Mouse (Mus musculus): Measurements from ENCODE around the gene Zfp697. TPM values are rescaled to one million over a fixed set of nuclear protein-coding genes. Genes with fewer than 3 reads are reported as not detected.
"Not testable (repeated sequence)": the region's sequence is repeated elsewhere in the genome, so short reads cannot be mapped to it uniquely, and the experiment has no call there.

The Zfp697 gene
- polyA plus RNA-seq, 1 experiment from 2014 or later, result 19.0 TPM

DNA sequence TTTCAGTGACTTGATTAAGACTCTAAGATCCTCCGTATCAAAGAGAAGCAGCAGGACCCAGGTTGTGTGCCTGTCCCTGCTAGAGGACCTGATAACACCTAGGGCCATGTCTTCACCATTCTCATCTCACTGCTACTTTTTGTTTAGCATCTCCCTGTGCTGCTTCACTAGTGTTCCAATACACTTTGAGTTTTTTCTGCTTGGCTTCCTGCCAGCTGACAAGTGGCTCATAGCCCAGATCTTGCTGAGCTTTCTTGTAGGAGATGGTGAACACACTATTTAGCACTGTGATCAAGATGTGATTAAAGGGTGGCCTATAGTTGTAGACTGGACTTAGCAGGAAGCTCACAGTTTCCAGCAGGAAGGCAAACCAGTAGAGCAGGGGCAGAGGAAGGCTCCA is 198.8 kb downstream of the Zfp697 start:
- H3K36me3 ChIP-seq (ENCODE audit: insufficient read depth, low read length); H3K9me3 ChIP-seq (replicated peaks; ENCODE audit: low read length); DNase-seq (ENCODE audit: low spot score); H3K4me3 ChIP-seq (replicated peaks; ENCODE audit: low read depth, low read length); H3K9ac ChIP-seq (ENCODE audit: low read depth, low read length); ATAC-seq (replicated peaks; ENCODE audit: low FRiP score, low read depth); H3K27ac ChIP-seq; H3K4me2 ChIP-seq (ENCODE audit: low read length); H3K27me3 ChIP-seq (ENCODE audit: insufficient read depth, low read length); H3K4me1 ChIP-seq (replicated peaks; ENCODE audit: insufficient read depth, low read length): not testable (repeated sequence)
- no CpG with 5 or more reads among the region's 1 CpGs for WGBS

DNA sequence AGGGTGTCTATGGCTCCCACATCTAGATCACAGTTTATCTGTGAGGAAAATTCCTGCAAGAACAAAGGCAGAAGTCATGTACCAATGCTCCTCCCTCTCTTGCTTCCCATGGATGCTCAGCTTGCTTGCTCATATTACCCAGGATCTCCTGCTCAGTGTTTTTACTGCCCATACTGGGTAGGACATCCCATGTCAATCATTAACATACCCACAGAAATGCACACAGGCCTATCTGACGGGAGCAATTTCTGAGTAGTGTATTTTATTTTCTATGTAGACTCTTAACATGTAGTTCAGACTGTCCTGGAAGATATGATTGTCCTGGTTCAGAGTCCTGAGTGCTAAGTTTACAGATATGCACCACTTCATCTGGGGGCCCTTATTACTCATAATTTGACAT is 199.9 kb downstream of the Zfp697 start:
- not testable (repeated sequence) for H3K36me3 ChIP-seq (ENCODE audit: insufficient read depth, low read length); DNase-seq (ENCODE audit: low spot score)
- 0 out of 2 replicates have a peak, but pooled peaks have one; percentile 29 for ATAC-seq (replicated peaks; ENCODE audit: low FRiP score, low read depth)

DNA sequence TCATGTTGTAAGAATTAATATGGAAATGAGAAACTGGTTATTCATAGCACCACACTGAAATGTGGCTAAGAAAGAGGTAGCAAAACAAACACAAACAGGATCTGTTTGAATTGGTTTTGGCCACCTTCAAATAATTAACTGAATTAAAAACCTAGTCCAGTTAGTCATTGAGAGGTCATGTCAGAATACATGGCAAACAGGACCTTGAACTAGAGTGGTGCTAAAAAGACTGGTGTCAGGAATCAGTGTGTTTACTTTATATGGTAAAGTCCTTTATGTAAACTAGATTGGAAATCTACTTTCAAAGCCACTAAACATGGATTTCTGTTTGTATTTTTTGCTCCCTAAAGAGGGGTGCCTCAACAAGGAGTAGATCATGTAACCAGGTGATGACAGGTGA is 200.4 kb downstream of the Zfp697 start:
- not testable (repeated sequence) for H3K9me3 ChIP-seq (replicated peaks; ENCODE audit: low read length); H3K36me3 ChIP-seq (ENCODE audit: insufficient read depth, low read length); H3K4me2 ChIP-seq (ENCODE audit: low read length); H3K9ac ChIP-seq (ENCODE audit: low read depth, low read length); H3K4me1 ChIP-seq (replicated peaks; ENCODE audit: insufficient read depth, low read length); H3K4me3 ChIP-seq (replicated peaks; ENCODE audit: low read depth, low read length); H3K27ac ChIP-seq; H3K27me3 ChIP-seq (ENCODE audit: insufficient read depth, low read length); DNase-seq (ENCODE audit: low spot score)
- ATAC-seq (replicated peaks; ENCODE audit: low FRiP score, low read depth), result peak; percentile 71; the same call in 1 of the 2 replicates

More for the DNA sequence above, 199.9 kb downstream of the Zfp697 start:
- not testable (repeated sequence) for H3K4me1 ChIP-seq (replicated peaks; ENCODE audit: insufficient read depth, low read length); H3K9me3 ChIP-seq (replicated peaks; ENCODE audit: low read length); H3K27me3 ChIP-seq (ENCODE audit: insufficient read depth, low read length); H3K4me3 ChIP-seq (replicated peaks; ENCODE audit: low read depth, low read length); H3K4me2 ChIP-seq (ENCODE audit: low read length); H3K27ac ChIP-seq; H3K9ac ChIP-seq (ENCODE audit: low read depth, low read length)
- no CpG with 5 or more reads among the region's 1 CpGs for WGBS

DNA sequence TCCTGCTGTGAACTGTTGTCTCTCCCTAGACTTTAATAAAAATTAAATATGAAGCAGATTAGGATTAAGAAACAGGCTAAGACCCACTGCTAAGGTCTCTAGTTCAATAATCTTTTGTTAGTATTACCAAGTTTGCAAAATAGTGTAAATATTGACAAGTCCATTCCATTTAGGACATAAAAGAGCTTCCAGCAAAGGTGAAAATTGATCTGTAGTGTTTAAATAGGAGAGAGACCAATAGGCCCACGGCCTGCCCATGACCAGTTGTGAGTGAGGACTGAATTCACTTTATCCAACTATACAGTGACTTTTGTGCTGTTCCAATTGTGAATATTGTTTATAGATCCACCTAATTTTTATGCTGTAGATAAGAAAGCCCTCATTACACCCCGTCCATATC is 205.5 kb downstream of the Zfp697 start:
- no peak overlapping the region for H3K4me3 ChIP-seq (replicated peaks; ENCODE audit: low read depth, low read length)
- H3K4me1 ChIP-seq (replicated peaks; ENCODE audit: insufficient read depth, low read length), result no peaks in the 10 kb centered on the region
- no peak for ATAC-seq (replicated peaks; ENCODE audit: low FRiP score, low read depth)
- DNase-seq (ENCODE audit: low spot score), result no peak
- no peak overlapping the region for H3K27ac ChIP-seq
- H3K36me3 ChIP-seq (ENCODE audit: insufficient read depth, low read length), result no peaks in the 10 kb centered on the region
- TF ChIP-seq CTCF (IDR thresholded peaks at IDR 0.05; ENCODE audit: low read depth), result no peak
- 94% methylated on average over 2 of the region's 2 CpGs for WGBS
- H3K4me2 ChIP-seq (ENCODE audit: low read length), result no peak overlapping the region
- no peaks in the 10 kb centered on the region for H3K9me3 ChIP-seq (replicated peaks; ENCODE audit: low read length)
- no peak overlapping the region for H3K9ac ChIP-seq (ENCODE audit: low read depth, low read length)
- H3K27me3 ChIP-seq (ENCODE audit: insufficient read depth, low read length), result no peaks in the 10 kb centered on the region

DNA sequence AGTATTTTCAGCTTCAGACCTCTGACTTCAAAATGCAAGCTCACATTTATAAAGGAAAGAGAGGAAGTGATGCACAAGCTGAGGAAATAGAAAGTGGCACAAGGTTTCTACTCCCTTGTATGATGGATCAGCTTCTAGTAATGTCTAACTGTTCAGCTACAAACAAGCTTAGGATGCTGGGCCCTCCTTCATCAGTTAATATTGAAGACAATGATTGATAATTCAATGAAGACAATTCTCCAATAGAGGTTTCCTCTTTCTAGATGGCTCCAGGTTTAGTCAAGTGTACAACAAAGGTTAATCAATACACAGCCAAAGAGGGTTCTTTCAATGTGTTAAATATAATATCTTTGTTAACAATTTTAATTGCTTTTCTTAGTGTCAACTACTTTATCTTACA is 206.4 kb downstream of the Zfp697 start, which contains the start of gene Gm10681:
Gene Gm10681, minus strand, starts transcription at position 101 of the 400 bp plus-strand sequence.
- Histone ChIP-seq H3K4me2 (ENCODE audit: low read length) (no peak within 1 kb of the TSS), H3K9me3 (replicated peaks; ENCODE audit: low read length) (no peaks in the 10 kb centered on the region), H3K4me3 (replicated peaks; ENCODE audit: low read depth, low read length) (no peak within 1 kb of the TSS), H3K27me3 (ENCODE audit: insufficient read depth, low read length) (no peaks in the 10 kb centered on the region), H3K9ac (ENCODE audit: low read depth, low read length) (no peak within 1 kb of the TSS), H3K36me3 (ENCODE audit: insufficient read depth, low read length) (no peaks in the 10 kb centered on the region), H3K4me1 (replicated peaks; ENCODE audit: insufficient read depth, low read length) (no peaks in the 10 kb centered on the region), H3K27ac (no peak within 1 kb of the TSS)
- DNase-seq (ENCODE audit: low spot score) (no peak), ATAC-seq (replicated peaks; ENCODE audit: low FRiP score, low read depth) (no peak)
- TF ChIP-seq CTCF (IDR thresholded peaks at IDR 0.05; ENCODE audit: low read depth), result no peak

DNA sequence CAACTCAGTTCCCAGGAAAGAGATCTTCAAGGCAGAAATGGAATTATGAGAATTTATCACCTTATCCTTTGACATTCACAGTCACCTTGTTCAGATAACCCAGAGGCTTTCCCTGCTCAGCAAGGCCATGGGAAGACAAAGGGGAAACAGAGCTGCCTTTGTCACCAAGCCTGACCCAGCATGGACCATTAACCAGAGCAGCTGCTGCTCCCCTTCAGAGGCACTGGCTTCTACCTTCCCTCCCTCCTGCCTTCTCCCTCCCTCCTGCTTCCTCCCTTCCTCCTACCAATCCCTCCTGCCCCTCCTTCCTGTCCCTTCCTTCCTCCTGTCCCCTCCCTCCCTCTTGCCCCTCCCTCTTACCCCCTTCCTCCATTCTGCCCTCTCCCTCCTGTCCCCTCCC is 231.3 kb downstream of the Zfp697 start:
- H3K27ac ChIP-seq; H3K4me3 ChIP-seq (replicated peaks; ENCODE audit: low read depth, low read length); H3K4me2 ChIP-seq (ENCODE audit: low read length); H3K27me3 ChIP-seq (ENCODE audit: insufficient read depth, low read length); H3K36me3 ChIP-seq (ENCODE audit: insufficient read depth, low read length); H3K4me1 ChIP-seq (replicated peaks; ENCODE audit: insufficient read depth, low read length); H3K9ac ChIP-seq (ENCODE audit: low read depth, low read length); H3K9me3 ChIP-seq (replicated peaks; ENCODE audit: low read length): not testable (repeated sequence)
- DNase-seq (ENCODE audit: low spot score), result peak; percentile 40
- peak; percentile 63 for ATAC-seq (replicated peaks; ENCODE audit: low FRiP score, low read depth)

DNA sequence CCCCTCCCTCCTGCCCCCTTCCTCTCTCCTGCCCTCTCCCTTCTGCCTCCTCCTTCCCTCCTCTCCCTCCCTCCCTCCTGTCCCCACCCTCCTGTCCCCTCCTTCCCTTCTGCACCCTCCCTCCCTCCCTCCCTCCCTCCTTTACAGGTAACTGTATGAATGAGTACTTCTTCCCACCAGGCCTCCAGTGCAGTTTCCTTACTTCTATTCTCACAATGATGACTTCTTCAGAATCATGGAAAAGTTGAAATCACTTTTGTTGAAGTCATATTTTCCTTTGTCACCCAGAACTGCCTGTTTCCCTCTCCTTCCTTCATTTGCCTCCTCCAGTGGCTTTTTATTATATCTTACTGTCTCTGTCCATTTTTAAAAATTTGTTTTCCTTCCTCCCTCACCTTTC is 231.7 kb downstream of the Zfp697 start:
- Histone ChIP-seq H3K9ac (ENCODE audit: low read depth, low read length) (no peak overlapping the region), H3K4me2 (ENCODE audit: low read length) (no peak overlapping the region), H3K27ac (no peak overlapping the region), H3K36me3 (ENCODE audit: insufficient read depth, low read length) (no peaks in the 10 kb centered on the region), H3K9me3 (replicated peaks; ENCODE audit: low read length) (no peaks in the 10 kb centered on the region), H3K27me3 (ENCODE audit: insufficient read depth, low read length) (no peaks in the 10 kb centered on the region), H3K4me1 (replicated peaks; ENCODE audit: insufficient read depth, low read length) (no peaks in the 10 kb centered on the region), H3K4me3 (replicated peaks; ENCODE audit: low read depth, low read length) (no peak overlapping the region)
- ATAC-seq (replicated peaks; ENCODE audit: low FRiP score, low read depth) (peak; percentile 43), DNase-seq (ENCODE audit: low spot score) (peak; percentile 34)
- TF ChIP-seq CTCF (IDR thresholded peaks at IDR 0.05; ENCODE audit: low read depth), result no peak

DNA sequence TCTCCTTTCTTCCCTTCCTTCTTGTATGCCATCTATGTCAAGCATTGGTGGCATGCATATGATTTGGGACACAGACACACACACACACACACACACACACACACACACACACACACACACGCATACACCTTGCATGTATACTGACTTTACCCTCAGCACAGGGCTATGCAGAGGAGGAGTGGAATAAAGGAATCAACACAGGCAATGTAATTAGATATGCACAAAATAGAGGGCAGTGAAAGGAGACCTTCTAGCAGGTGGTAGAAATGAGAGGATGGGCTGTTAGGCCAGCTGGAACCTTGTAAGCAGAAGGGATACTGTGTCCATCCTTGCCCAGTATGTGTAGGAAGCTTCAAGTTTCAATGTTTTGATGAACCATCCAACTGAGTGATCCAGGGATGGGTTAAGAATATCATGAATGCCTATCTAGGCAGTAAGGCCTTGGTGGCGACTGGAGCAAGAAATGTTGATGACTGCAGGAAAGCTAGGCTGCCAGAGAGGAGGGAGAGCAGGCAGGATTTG is 232.2 kb downstream of the Zfp697 start:
- not testable (repeated sequence) for H3K4me2 ChIP-seq (ENCODE audit: low read length); H3K36me3 ChIP-seq (ENCODE audit: insufficient read depth, low read length); H3K4me3 ChIP-seq (replicated peaks; ENCODE audit: low read depth, low read length); H3K27me3 ChIP-seq (ENCODE audit: insufficient read depth, low read length); H3K4me1 ChIP-seq (replicated peaks; ENCODE audit: insufficient read depth, low read length); H3K9me3 ChIP-seq (replicated peaks; ENCODE audit: low read length); H3K27ac ChIP-seq; H3K9ac ChIP-seq (ENCODE audit: low read depth, low read length)
- WGBS, result 47% methylated on average over 2 of the region's 2 CpGs
- DNase-seq (ENCODE audit: low spot score) (peak; percentile 16), ATAC-seq (replicated peaks; ENCODE audit: low FRiP score, low read depth) (peak; percentile 53)
